Mouse (Mus musculus) embryonic fibroblast, embryonic 13.5 days (primary cell): Measurements from ENCODE around the gene Sptb. TPM values are rescaled to one million over a fixed set of nuclear protein-coding genes. Genes with fewer than 3 reads are reported as not detected.

Source experiments
- H3K27ac ChIP-seq: 2 replicates; pipeline ENCODE4 v1.5.1; 2012; ENCODE audit warnings: low read length, control low read depth, inconsistent platforms; ENCODE audit not compliant: insufficient read depth
- H3K4me1 ChIP-seq: 2 replicates; pipeline ENCODE4 v1.6.1; 2011; ENCODE audit warnings: low read length; ENCODE audit not compliant: control insufficient read depth, insufficient read depth
- H3K4me3 ChIP-seq: 2 replicates; pipeline ENCODE4 v1.5.1; 2011; ENCODE audit warnings: mild to moderate bottlenecking, control low read depth, low read length; ENCODE audit not compliant: insufficient read depth
- CTCF ChIP-seq: IDR thresholded peaks from 2 replicates; pipeline ENCODE4 v1.5.1; 2011; ENCODE audit warnings: mild to moderate bottlenecking, control low read depth, low read length, moderate library complexity, borderline replicate concordance; ENCODE audit not compliant: insufficient read depth
- POLR2A ChIP-seq: IDR thresholded peaks from 2 replicates; pipeline ENCODE4 v1.6.1; 2011; ENCODE audit warnings: low read depth, mild to moderate bottlenecking, control low read depth, low read length, moderate library complexity
- polyA plus RNA-seq: library from polyadenylated mRNA; stranded (reverse); fragments of >200 nt; gene quantifications from 2 replicates; pipeline ENCODE4 v1.2.4, GENCODE M21; 2011; ENCODE audit warnings: low read depth; ENCODE audit not compliant: missing spikeins, insufficient read length

Sptb gene
- polyA plus RNA-seq, 1 experiment, result not detected

GRCm38 (mm10) chr12:76577858-76578257 lies 132.5 kb downstream of the Sptb start:
- Histone ChIP-seq H3K27ac (no peak overlapping the region), H3K4me1 (no peaks in the 10 kb centered on the region), H3K4me3 (no peak overlapping the region)
- no peak for TF ChIP-seq POLR2A
- no peak for TF ChIP-seq CTCF

GRCm38 (mm10) chr12:76576806-76577205 lies 133.5 kb downstream of the Sptb start:
- H3K27ac ChIP-seq, result no peak overlapping the region
- no peak overlapping the region for H3K4me3 ChIP-seq
- no peaks in the 10 kb centered on the region for H3K4me1 ChIP-seq
- TF ChIP-seq CTCF, result no peak
- no peak for TF ChIP-seq POLR2A

GRCm38 (mm10) chr12:76576061-76576460 lies 134.3 kb downstream of the Sptb start:
- H3K27ac ChIP-seq, result no peak overlapping the region
- no peaks in the 10 kb centered on the region for H3K4me1 ChIP-seq
- H3K4me3 ChIP-seq, result no peak overlapping the region
- TF ChIP-seq CTCF (no peak), POLR2A (no peak)

GRCm38 (mm10) chr12:76574815-76575214 lies 135.5 kb downstream of the Sptb start:
- no peak overlapping the region for H3K4me3 ChIP-seq
- TF ChIP-seq CTCF (no peak), POLR2A (no peak)
- no peaks in the 10 kb centered on the region; the same call in 1 of the 2 replicates for H3K4me1 ChIP-seq
- no peak overlapping the region for H3K27ac ChIP-seq

- no peaks in the 10 kb centered on the region; the same call in 1 of the 2 replicates for H3K4me1 ChIP-seq
- no peak overlapping the region for H3K4me3 ChIP-seq
- TF ChIP-seq POLR2A (no peak), CTCF (no peak)
- no peak overlapping the region for H3K27ac ChIP-seq
These were observed 137.0 kb downstream of the Sptb start for GRCm38 (mm10) chr12:76573381-76573780.

- no peaks in the 10 kb centered on the region; the same call in 1 of the 2 replicates for H3K4me1 ChIP-seq
- no peak for TF ChIP-seq CTCF
- TF ChIP-seq POLR2A, result no peak
- no peak overlapping the region for H3K4me3 ChIP-seq
- no peak overlapping the region for H3K27ac ChIP-seq
These were observed 137.8 kb downstream of the Sptb start for GRCm38 (mm10) chr12:76572261-76573251.

GRCm38 (mm10) chr12:76571266-76571665 lies 139.1 kb downstream of the Sptb start:
- no peaks in the 10 kb centered on the region; the same call in 1 of the 2 replicates for H3K4me1 ChIP-seq
- H3K4me3 ChIP-seq, result no peak overlapping the region
- H3K27ac ChIP-seq, result no peak overlapping the region
- TF ChIP-seq CTCF (no peak), POLR2A (no peak)

GRCm38 (mm10) chr12:76570221-76570940 lies 140.0 kb downstream of the Sptb start:
- Histone ChIP-seq H3K4me1 (no peaks in the 10 kb centered on the region; the same call in 1 of the 2 replicates), H3K4me3 (no peak overlapping the region), H3K27ac (no peak overlapping the region)
- TF ChIP-seq POLR2A (no peak), CTCF (no peak)

GRCm38 (mm10) chr12:76566284-76566683 lies 144.1 kb downstream of the Sptb start:
- H3K4me1 ChIP-seq, result no peaks in the 10 kb centered on the region; the same call in none of the 2 replicates
- H3K4me3 ChIP-seq, result no peak overlapping the region
- TF ChIP-seq CTCF, result no peak
- no peak for TF ChIP-seq POLR2A
- H3K27ac ChIP-seq, result no peak overlapping the region
